Mouse (Mus musculus) cerebellum, adult 2 months (tissue): ENCODE measurements around the gene Gm12184. TPM values are rescaled to one million over a fixed set of nuclear protein-coding genes. Genes with fewer than 3 reads are reported as not detected.
"Not testable (repeated sequence)": the region's sequence is repeated elsewhere in the genome, so short reads cannot be mapped to it uniquely, and the experiment has no call there.

Source experiments
- DNase-seq, 2 experiments: peaks; one replicate each; pipeline ENCODE4 v3.0.0; 2021
- H3K27ac ChIP-seq: fragments of 200-500 bp; 2 replicates; pipeline ENCODE4 v1.5.1; 2012; ENCODE audit warnings: low read length, control low read depth, inconsistent platforms; ENCODE audit not compliant: insufficient read depth
- H3K27me3 ChIP-seq: fragments of 200-500 bp; 2 replicates; pipeline ENCODE4 v1.6.1; 2012; ENCODE audit warnings: inconsistent platforms, mild to moderate bottlenecking, low read length, moderate library complexity; ENCODE audit not compliant: control insufficient read depth, insufficient read depth
- H3K4me1 ChIP-seq: fragments of 200-500 bp; 2 replicates; pipeline ENCODE4 v1.6.1; 2011; ENCODE audit warnings: low read length; ENCODE audit not compliant: control insufficient read depth, insufficient read depth
- H3K4me3 ChIP-seq: fragments of 200-500 bp; replicated peaks from 2 replicates; pipeline ENCODE3; 2011; ENCODE audit warnings: mild to moderate bottlenecking, low read depth, low read length, control low read depth; ENCODE audit not compliant: insufficient read depth
- CTCF ChIP-seq: fragments of 200-500 bp; IDR thresholded peaks from 2 replicates; pipeline ENCODE4 v1.5.1; 2011; ENCODE audit warnings: low read depth, mild to moderate bottlenecking, control low read depth, low read length, moderate library complexity, borderline replicate concordance; ENCODE audit not compliant: insufficient read depth
- POLR2A ChIP-seq: fragments of 200-500 bp; IDR thresholded peaks from 2 replicates; pipeline ENCODE4 v1.6.1; 2011; ENCODE audit warnings: low read length, control low read depth, borderline replicate concordance; ENCODE audit not compliant: insufficient read depth
- WGBS: fragments of 180-500 bp; shearing (Covaris S2); methylation state at CpG from one replicate; pipeline ENCODE4 v1.1.7; 2018; 5-methylcytosine and 5-hydroxymethylcytosine counted together
- polyA plus RNA-seq: library from polyadenylated mRNA; depleted of rRNA; stranded (reverse); fragments of >200 nt; gene quantifications from 2 replicates; pipeline ENCODE4 v1.2.3, GENCODE M21; 2012; rRNA removed

The Gm12184 gene
- polyA plus RNA-seq = 30.1 and 34.0 TPM in 2 replicates

DNA sequence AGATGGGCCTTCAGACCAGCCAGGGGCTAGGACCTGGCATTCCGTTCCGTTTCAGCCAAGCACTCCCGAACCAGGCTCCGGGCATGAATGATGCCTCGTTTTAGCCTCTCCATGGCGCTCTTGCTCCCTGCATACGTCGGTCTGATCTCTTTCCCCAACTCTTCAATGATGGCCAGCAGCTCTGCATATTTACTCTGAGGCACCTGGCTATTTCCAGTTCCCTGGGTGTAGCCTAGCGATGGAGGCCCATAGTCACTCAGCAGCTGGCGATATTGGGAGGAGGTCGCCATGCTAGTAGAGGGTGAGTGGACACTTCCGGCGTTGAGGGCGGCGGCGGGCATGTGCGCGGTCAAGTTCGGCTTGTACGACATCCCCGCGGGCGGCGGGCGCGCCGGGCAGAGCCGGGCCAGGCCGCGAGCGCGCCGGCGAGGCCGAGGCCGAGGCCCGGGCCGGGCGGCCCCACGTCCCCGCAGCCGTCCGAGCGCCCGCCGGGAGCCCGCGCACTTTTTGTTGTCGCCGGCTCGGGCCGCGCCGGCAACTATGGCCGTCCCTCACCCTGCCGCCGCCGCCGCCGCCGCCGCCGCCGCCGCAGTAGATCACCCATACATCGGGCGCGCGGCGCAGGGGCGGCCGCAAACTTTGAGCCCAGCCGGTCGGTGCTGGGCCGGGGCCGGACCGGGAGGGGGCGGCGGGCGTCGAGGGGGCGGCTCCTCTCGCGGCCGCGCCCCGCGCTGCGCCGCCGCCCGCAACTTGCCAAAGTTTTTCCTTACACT, at the start of gene Gm12184, which contains the start of gene Trim7:
Gene Gm12184 (minus strand): TSS at position 677 of the 773 bp plus-strand sequence.
Gene Trim7 (plus strand): TSS at position 162 of the 773 bp plus-strand sequence.
- peak within 1 kb of the TSS; percentile 56 for H3K4me3 ChIP-seq
- H3K27ac ChIP-seq, H3K27me3 ChIP-seq, H3K4me1 ChIP-seq: not testable (repeated sequence)
- peak; percentile 46 to 54 for DNase-seq
- under 1% methylated on average over 54 of the region's 92 CpGs for WGBS

DNA sequence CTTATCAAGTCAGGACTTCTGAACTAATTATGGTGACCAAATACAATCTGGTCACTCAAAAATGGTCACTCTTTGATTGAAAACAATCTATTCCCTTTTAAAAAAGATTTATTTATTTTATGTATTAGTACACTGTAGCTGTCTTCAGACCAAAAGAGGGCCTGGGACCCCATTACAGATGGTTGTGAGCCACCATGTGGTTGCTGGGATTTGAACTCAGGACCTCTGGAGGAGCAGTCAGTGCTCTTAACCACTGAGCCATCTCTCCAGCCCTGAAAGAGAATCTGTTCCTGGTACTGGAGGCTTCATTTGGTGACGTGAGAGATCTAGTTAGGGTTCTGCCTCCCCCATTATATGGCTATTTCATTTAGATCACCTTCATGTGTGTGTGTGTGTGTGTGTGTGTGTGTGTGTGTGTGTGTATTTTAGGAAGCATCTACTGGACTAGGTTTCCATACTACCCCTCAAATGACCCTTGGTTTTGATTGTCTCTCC, 48.9 kb upstream of the Gm12184 start:
- DNase-seq, H3K27me3 ChIP-seq, H3K4me1 ChIP-seq, H3K4me3 ChIP-seq, H3K27ac ChIP-seq: not testable (repeated sequence)
- 90% methylated on average over 1 of the region's 1 CpGs for WGBS

GRCm38 (mm10) chr11:48874465-48874864, 48.0 kb upstream of the Gm12184 start:
- Histone ChIP-seq H3K4me1 (no peaks in the 10 kb centered on the region), H3K27ac (no peak overlapping the region), H3K27me3 (no peaks in the 10 kb centered on the region), H3K4me3 (no peak overlapping the region)
- peak in 1 of 2 experiments; percentile 33 for DNase-seq
- peak; percentile 59; the same call in 1 of the 2 replicates for TF ChIP-seq CTCF
- TF ChIP-seq POLR2A = no peak
- WGBS = 1% methylated on average over 4 of the region's 4 CpGs

- H3K27ac ChIP-seq = no peak overlapping the region
- H3K4me3 ChIP-seq = no peak overlapping the region
- no peaks in the 10 kb centered on the region for H3K27me3 ChIP-seq
- 82% methylated on average over 10 of the region's 10 CpGs for WGBS
- H3K4me1 ChIP-seq = no peaks in the 10 kb centered on the region
- no peak for DNase-seq
- TF ChIP-seq POLR2A (no peak), CTCF (no peak)
These were observed 47.3 kb upstream of the Gm12184 start for GRCm38 (mm10) chr11:48873591-48874290.

DNA sequence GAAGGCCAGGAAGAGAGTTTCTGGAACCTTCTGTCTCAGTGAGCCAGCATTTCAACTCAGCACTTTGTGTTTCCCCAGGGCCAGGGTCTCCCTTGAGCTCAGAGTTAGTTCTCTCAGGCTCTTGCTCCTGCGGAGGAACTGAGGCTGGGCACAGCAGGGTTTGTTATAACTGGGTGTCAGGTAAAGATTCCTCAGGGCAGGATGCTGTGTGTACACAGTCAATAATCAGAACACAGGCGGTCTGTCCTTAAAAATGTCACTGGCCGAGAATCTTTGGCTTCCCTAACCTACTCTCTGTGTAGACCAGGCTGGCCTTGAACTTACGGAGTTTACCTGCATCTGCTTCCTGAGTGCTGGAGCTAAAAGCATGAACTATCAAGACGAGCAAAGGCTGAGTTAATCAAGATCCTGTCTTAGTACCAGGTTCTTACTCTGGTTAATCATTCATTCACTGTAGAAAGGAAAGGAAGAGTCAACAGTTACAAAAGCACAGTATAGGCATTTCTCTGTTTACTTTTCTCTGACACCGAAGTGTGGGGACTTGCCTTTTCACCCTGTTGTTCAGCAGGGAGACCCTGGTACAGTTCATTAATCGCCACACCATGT, 46.3 kb upstream of the Gm12184 start:
- no peak overlapping the region for H3K4me3 ChIP-seq
- TF ChIP-seq POLR2A (no peak), CTCF (no peak)
- no peak for DNase-seq
- H3K4me1 ChIP-seq = no peaks in the 10 kb centered on the region
- H3K27ac ChIP-seq = no peak overlapping the region
- no peaks in the 10 kb centered on the region for H3K27me3 ChIP-seq
- 95% methylated on average over 7 of the region's 7 CpGs for whole genome bisulfite sequencing

GRCm38 (mm10) chr11:48871817-48872541, 45.5 kb upstream of the Gm12184 start:
- H3K27ac ChIP-seq = peak overlapping the region; percentile 31; the same call in 1 of the 2 replicates

GRCm38 (mm10) chr11:48871201-48871772, 44.8 kb upstream of the Gm12184 start, which contains the start of gene Irgm1:
Gene Irgm1 (minus strand): TSS chr11:48871683.
- WGBS = under 1% methylated on average over 19 of the region's 19 CpGs
- TF ChIP-seq CTCF (no peak), POLR2A (no peak)
- Histone ChIP-seq H3K4me3 (peak within 1 kb of the TSS; percentile 89), H3K27ac (peak within 1 kb of the TSS; percentile 31; the same call in 1 of the 2 replicates), H3K4me1 (no peaks in the 10 kb centered on the region), H3K27me3 (no peaks in the 10 kb centered on the region)
- DNase-seq = peak; percentile 29 to 46

More at GRCm38 (mm10) chr11:48871817-48872541, 45.5 kb upstream of the Gm12184 start:
- 6% methylated on average over 17 of the region's 17 CpGs for WGBS
- Histone ChIP-seq H3K4me3 (peak overlapping the region; percentile 89), H3K4me1 (no peaks in the 10 kb centered on the region), H3K27me3 (no peaks in the 10 kb centered on the region)
- peak; percentile 14 to 30 for DNase-seq
- TF ChIP-seq CTCF (no peak), POLR2A (no peak)
